Mouse (Mus musculus) neural tube, embryonic 11.5 days (tissue): ENCODE data around the gene Thbs3. TPM values are rescaled to one million over a fixed set of nuclear protein-coding genes. Genes with fewer than 3 reads are reported as not detected.
A peak's percentile ranks its signal among the peaks of the same experiment; 100 is the strongest.

Experiments used
- microRNA counts: library from miRNA; unstranded; fragments of <30 nt; microRNA quantifications from one replicate; lab custom pipeline; 2015
- microRNA-seq: library from miRNA; unstranded; fragments of <30 nt; microRNA quantifications from one replicate; pipeline ENCODE4, GENCODE M21; 2016
- polyA plus RNA-seq: library from polyadenylated mRNA; unstranded; fragments of >200 nt; fragmentation: Nextera tagmentation; extraction: Ambion mirVana; gene quantifications from 2 replicates; pipeline ENCODE4 v1.2.1, GENCODE M21; 2014

Gene Thbs3
- polyA plus RNA-seq, 1 experiment from 2014 or later, result 26.3 TPM

MicroRNAs within 50 kb of the gene (microRNA counts, 519-probe panel; counts per million panel counts)
- 4,841 counts per million, percentile 87 among the panel's probes with 10 or more counts for microRNA mmu-miR-92b (lab: Ali Mortazavi, UCI)

Small RNA genes lying within 50 kb of the gene (microRNA-seq; reads per million reads assigned to microRNA genes)
- gene Mir92b, result 4,972 reads per million, percentile 92 among the genes with 10 or more reads in this experiment

Other genes starting within 250 kb of the Thbs3 start
- 39.2 and 48.9 TPM in 2 replicates for gene Rusc1, start 121.9 kb upstream of the Thbs3 start, polyA plus RNA-seq
- gene Gm43738, start 114.1 kb upstream of the Thbs3 start, polyA plus RNA-seq, result 0.12 TPM in 1 of 2 replicates, not detected in the other
- 384 TPM in 2 replicates for gene Fdps, start 113.2 kb upstream of the Thbs3 start, polyA plus RNA-seq
- gene Pklr, start 79.0 kb upstream of the Thbs3 start, polyA plus RNA-seq, result 1.5 and 2.4 TPM in 2 replicates
- 5.2 and 7.5 TPM in 2 replicates for gene Hcn3, start 55.0 kb upstream of the Thbs3 start, polyA plus RNA-seq
- 26.5 and 32.3 TPM in 2 replicates for gene Clk2, start 50.4 kb upstream of the Thbs3 start, polyA plus RNA-seq
- 91.2 and 92.8 TPM in 2 replicates for gene Scamp3, start 37.7 kb upstream of the Thbs3 start, polyA plus RNA-seq
- gene Fam189b, start 32.0 kb upstream of the Thbs3 start, polyA plus RNA-seq, result 32.5 and 36.9 TPM in 2 replicates
- gene Gba, start 12.3 kb upstream of the Thbs3 start, polyA plus RNA-seq, result 44.4 and 46.5 TPM in 2 replicates
- gene Mtx1, start 11.9 kb downstream of the Thbs3 start, polyA plus RNA-seq, result 181 and 202 TPM in 2 replicates
- 1.6 and 1.8 TPM in 2 replicates for gene Muc1, start 13.9 kb downstream of the Thbs3 start, polyA plus RNA-seq
- 237 and 255 TPM in 2 replicates for gene Krtcap2, start 30.8 kb downstream of the Thbs3 start, polyA plus RNA-seq
- gene Trim46, start 31.1 kb downstream of the Thbs3 start, polyA plus RNA-seq, result 11.6 and 12.8 TPM in 2 replicates
- gene Dpm3, start 44.2 kb downstream of the Thbs3 start, polyA plus RNA-seq, result 86.1 and 88.5 TPM in 2 replicates
- gene Slc50a1, start 55.4 kb downstream of the Thbs3 start, polyA plus RNA-seq, result 33.8 and 37.6 TPM in 2 replicates
- gene Efna1, start 66.0 kb downstream of the Thbs3 start, polyA plus RNA-seq, result 13.7 and 15.9 TPM in 2 replicates
- gene Efna3, start 107.8 kb downstream of the Thbs3 start, polyA plus RNA-seq, result 32.7 and 36.5 TPM in 2 replicates
- gene Efna4, start 122.8 kb downstream of the Thbs3 start, polyA plus RNA-seq, result 20.5 and 21.6 TPM in 2 replicates
- 16.3 and 18.3 TPM in 2 replicates for gene Adam15, start 134.8 kb downstream of the Thbs3 start, polyA plus RNA-seq
- 0.20 TPM in 1 of 2 replicates, not detected in the other for gene Dcst2, start 146.8 kb downstream of the Thbs3 start, polyA plus RNA-seq
- 0.31 and 0.41 TPM in 2 replicates for gene Dcst1, start 150.1 kb downstream of the Thbs3 start, polyA plus RNA-seq
- 0.25 and 0.54 TPM in 2 replicates for gene Zbtb7b, start 179.6 kb downstream of the Thbs3 start, polyA plus RNA-seq
- gene Lenep, start 187.6 kb downstream of the Thbs3 start, polyA plus RNA-seq, result 0.13 and 0.73 TPM in 2 replicates
- gene Flad1, start 196.7 kb downstream of the Thbs3 start, polyA plus RNA-seq, result 29.4 and 30.9 TPM in 2 replicates
- 432 and 463 TPM in 2 replicates for gene Cks1b, start 203.2 kb downstream of the Thbs3 start, polyA plus RNA-seq
- gene Shc1, start 203.3 kb downstream of the Thbs3 start, polyA plus RNA-seq, result 43.9 and 48.0 TPM in 2 replicates
- gene Pygo2, start 215.0 kb downstream of the Thbs3 start, polyA plus RNA-seq, result 55.7 and 59.8 TPM in 2 replicates
- 8.6 and 9.1 TPM in 2 replicates for gene Pbxip1, start 221.5 kb downstream of the Thbs3 start, polyA plus RNA-seq
- 71.8 and 74.5 TPM in 2 replicates for gene Pmvk, start 239.4 kb downstream of the Thbs3 start, polyA plus RNA-seq